Mouse (Mus musculus): ENCODE measurements around the gene Cdh8. TPM values are rescaled to one million over a fixed set of nuclear protein-coding genes. Genes with fewer than 3 reads are reported as not detected.

The Cdh8 gene
- total RNA-seq (2021), result not detected
- long read RNA-seq, experiment 1, result 0 reads
- long read RNA-seq, experiment 2, result 0 reads

- DNase-seq, result no peak
Observed at GRCm38 (mm10) chr8:99415966-99416781, at the start of gene Cdh8. TSS of gene Cdh8 (minus strand) at chr8:99416471.

- peak in 1 of 2 experiments; percentile 3 for DNase-seq
Observed at GRCm38 (mm10) chr8:99446506-99446905, 30.2 kb upstream of the Cdh8 start.

GRCm38 (mm10) chr8:99425901-99426300 is 9.6 kb upstream of the Cdh8 start:
- DNase-seq, result no peak

DNA sequence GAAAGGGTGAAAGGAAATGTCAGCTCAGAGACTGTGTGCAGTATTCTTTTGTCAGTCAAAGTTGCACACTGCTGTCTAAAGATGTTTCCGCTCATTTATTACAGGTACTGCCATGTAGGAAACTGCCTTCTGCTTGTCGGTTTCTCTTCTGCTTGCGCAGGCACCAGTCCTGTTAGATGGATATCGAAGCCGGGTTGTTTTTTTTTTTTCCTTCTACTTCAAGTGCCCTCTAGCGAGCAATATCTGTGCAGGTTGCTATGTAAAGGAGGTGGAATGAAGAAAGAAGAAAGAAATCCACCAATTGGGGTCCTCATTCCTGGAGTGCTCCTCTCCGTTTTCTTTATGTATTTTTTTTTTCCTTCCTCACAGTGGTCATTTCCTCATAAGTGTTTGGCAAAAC is 5.2 kb upstream of the Cdh8 start:
- DNase-seq, result no peak

GRCm38 (mm10) chr8:99419726-99420125 is 3.5 kb upstream of the Cdh8 start:
- no peak for DNase-seq

DNA sequence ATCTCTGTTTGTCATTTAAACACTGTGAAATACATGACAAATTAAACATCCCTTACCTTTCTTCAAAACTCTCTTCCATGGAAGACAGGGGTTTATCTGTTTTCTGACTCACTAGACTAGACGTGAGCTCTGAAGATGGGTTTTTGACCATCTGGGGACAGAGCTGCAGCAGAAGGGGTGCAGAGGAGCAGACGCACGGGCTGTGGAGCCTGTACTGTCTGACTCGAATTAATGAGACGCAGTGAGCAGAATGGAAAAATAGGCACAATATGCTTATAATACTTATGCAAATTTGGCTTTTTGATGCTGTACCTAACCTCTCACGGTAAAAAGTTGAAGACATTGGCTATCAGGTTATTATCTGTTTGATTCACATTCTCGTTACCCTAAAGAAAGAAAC is 1.2 kb upstream of the Cdh8 start:
- DNase-seq, result no peak

- no peak for DNase-seq
Observed at GRCm38 (mm10) chr8:99415076-99415965, 950 bp downstream of the Cdh8 start.

- DNase-seq, result no peak
Observed at GRCm38 (mm10) chr8:99414483-99414921, 1.8 kb downstream of the Cdh8 start.

GRCm38 (mm10) chr8:99413877-99414482 is 2.3 kb downstream of the Cdh8 start:
- DNase-seq, result no peak

DNA sequence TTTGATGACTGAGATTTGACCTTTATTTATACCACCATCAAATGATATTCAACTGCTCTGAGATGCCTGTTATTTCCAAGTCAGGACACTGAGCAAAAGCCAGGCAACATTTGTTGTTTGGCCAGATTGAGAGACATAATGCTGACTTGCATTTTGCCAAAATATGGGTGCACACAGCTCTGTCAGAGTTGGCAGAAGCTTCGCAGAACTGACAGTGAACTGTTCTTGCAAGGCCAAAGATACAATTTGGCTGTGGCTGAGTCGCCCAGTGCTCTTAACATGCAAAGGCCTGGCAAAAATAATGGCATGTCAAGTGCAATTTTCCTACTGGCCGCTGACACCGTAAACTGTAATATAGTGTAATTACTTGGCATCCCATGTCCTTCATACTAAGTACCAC is 22.4 kb downstream of the Cdh8 start:
- no peak for DNase-seq

- no peak for DNase-seq
Observed at GRCm38 (mm10) chr8:99370104-99370503, 46.2 kb downstream of the Cdh8 start.

GRCm38 (mm10) chr8:99369166-99369565 is 47.1 kb downstream of the Cdh8 start:
- no peak for DNase-seq

GRCm38 (mm10) chr8:99368449-99368848 is 47.8 kb downstream of the Cdh8 start:
- DNase-seq, result no peak

DNA sequence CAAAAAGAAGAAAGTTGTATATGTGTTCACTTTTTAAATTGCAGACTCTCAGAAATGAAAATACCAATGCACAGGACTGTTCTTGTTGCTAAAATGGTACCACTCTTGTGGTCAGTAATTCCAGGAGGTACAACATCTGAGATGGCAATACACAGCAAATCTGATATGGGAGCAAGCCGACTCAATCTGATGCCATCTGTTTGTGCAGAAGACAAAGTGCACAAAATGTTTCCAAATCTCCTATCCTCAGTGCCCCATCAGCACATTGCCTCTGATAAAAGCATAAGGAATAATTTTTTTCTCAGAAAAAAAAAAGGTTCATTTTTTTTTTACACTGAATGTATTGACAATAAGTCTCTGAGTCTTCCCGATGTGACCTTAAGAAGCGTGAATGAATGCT is 62.3 kb downstream of the Cdh8 start:
- no peak for DNase-seq

DNA sequence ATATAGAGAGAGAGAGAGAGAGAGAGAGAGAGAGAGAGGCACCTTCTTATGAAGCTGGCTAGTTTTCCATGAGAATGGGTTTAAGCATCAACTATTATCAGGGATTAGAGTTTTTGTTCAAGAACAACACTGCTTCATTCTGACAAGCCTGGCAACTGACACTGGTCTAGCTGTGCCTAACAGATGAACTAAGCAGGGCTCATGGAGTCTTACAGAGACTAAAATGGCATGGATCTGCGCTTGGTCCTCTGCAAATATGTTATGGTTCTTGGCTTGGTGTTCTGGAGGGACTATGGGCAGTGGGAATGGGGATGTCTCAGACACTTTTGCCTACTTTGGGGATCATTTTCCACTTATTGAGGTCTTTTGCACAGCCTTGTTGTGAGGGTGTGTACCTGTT is 63.0 kb downstream of the Cdh8 start:
- DNase-seq, result no peak

DNA sequence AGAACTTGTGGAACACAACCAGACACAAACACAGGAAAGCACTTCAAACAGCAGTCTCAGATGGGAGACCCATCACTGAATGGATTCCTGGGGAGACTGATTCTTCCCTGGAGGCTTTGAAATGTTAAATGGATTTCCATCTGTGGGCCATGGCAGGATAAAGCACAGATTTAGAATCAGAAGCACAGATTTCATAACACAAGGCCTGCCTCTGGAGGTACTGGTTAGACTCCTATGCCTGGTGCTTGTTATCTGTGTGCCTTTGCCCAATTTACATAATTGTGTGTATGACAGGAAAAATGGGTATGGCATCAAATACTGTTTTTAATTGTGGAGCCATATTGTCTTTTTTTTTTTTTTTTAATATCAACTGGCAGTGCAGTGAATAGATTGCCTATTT is 66.8 kb downstream of the Cdh8 start:
- DNase-seq, result no peak

DNA sequence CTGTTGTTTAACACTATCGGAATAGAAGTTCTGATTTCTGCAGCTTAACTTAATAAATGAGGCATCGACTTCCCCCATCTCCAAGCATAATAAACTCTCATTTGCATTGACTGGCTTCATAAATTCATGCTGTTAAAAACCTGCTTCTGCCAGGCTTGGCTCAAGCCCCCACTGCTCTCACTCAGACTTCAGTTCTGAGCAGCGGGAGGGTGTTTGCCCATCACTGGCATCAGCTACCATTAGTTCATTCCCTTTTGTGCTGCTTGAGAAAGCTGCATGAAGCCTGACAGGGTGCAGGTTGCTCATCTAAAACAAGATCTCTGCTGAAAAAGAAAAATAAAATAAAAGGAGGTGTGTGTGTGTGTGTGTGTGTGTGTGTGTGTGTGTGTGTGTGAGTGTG is 67.7 kb downstream of the Cdh8 start:
- DNase-seq, result no peak

DNA sequence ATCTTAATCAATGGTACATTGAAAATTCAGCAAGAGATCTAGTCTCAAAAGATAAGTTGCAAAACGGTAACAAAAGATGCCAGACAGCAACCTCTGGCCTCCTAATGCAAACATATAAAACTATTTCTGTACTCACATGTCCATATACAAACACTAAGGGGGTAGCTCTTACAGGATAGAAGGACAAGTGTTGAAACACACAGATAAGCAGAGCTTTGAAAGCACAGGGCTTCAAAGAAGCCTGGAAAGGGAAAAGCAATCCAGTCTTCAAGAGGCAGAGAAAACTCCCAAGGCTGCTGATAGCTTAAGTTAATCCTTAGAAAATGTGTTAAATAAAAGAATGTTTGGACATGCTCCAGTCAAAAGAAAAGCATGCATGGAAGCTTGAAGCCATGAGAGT is 77.0 kb downstream of the Cdh8 start:
- no peak for DNase-seq

- no peak for DNase-seq
Observed at GRCm38 (mm10) chr8:99327559-99327958, 88.7 kb downstream of the Cdh8 start.

DNA sequence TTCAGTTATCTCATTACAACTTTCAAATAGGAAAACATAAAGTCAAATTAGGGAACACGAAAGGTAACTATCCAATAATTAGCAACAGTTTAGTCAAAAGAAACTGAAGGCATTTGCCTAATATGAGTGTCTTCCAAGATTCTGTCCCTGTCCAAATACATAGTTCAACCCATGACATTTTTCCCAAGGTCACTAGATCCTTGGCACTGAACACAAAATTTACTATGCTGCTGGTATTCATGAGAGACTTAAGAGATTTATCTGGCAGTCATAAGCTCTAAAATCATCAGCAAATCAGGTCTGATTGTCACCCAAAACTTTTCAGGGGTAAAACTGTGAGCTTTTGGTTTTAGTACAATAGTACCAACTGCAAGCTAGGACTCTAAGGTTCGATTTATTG is 101.7 kb downstream of the Cdh8 start:
- peak; percentile 23 to 52 for DNase-seq

- no peak for DNase-seq
Observed at GRCm38 (mm10) chr8:99304184-99304583, 112.1 kb downstream of the Cdh8 start.

DNA sequence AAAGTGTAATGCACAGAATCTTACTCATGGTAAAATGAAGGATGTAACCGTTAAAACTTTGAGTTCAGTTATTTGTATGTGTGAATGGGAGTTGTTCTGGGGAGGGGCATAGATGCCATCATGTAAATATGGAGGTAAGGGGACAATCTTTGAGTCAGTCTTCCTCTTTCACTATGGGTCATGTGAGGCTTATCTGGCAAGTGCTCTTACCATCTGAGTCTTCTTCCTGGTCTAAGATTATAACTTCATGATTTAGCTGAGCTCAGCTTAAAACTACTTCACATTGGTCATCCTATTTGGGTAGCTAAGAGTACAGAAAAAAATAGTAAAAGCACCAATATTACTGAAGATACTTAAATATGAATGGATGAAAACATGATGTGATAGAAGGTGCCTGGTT is 126.1 kb downstream of the Cdh8 start:
- DNase-seq, result no peak

DNA sequence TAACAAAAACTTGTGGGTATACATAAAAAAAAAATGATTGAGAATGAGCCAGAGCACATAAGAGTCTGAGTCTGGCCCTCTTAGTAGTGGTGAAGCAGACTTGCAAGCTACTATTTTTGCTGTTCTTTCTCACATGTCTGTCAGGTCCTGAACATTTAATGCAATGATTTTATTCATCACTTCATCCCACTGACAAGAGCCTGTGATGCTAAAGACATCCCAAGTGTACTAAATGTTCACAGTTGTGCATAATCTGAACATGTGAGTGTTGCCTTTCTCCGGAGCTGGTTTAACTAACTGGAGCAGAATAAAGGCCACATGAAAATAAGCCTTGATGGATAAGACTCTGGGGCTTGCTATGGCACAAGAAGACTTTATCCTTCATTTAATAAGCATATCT is 131.2 kb downstream of the Cdh8 start:
- no peak for DNase-seq

Data from adrenal gland, postnatal 36 days (tissue).